Mouse (Mus musculus): ENCODE results near the gene Igf2bp2. TPM values are rescaled to one million over a fixed set of nuclear protein-coding genes. Genes with fewer than 3 reads are reported as not detected.

Gene Igf2bp2
- polyA plus RNA-seq, 1 experiment from 2014 or later: 190 TPM

DNA sequence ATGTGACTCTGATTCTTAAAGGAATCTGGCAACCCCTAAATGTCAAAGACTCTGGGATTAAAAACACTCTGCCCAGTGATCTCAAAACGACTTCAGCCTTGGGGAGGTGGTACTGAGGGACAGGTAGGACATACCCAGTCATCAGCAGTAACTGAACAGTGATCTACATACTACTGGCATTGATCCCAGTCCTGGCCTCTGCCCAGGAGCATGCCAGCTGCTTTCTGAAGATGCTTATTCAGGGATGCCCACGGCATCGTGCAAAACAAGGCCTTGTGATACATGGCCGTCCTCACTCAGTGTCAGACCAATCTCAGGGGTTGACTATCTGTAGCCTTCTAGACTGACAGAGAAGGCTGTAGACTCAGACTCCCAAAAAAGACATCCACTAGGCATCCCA, 77.7 kb downstream of the Igf2bp2 start:
- no peak overlapping the region for H3K4me2 ChIP-seq (ENCODE audit: low read depth, severe bottlenecking)
- DNase-seq (ENCODE audit: low spot score) (no peak), ATAC-seq (ENCODE audit: insufficient number of reproducible peaks, low FRiP score, low TSS enrichment, low read depth) (no peak)
- no peaks in the 10 kb centered on the region for H3K4me1 ChIP-seq (ENCODE audit: control insufficient read depth, insufficient read depth, low read length)
- no peak overlapping the region for H3K27ac ChIP-seq (replicated peaks; ENCODE audit: low read depth, low read length)
- 93% methylated on average over 4 of the region's 4 CpGs for WGBS
- peaks cover 8% of the 10 kb centered on the region; the same call in 1 of the 2 replicates for H3K36me3 ChIP-seq (ENCODE audit: control insufficient read depth, insufficient read depth, low read length)
- no peak overlapping the region for H3K9ac ChIP-seq (ENCODE audit: low read length)
- H3K9me3 ChIP-seq (ENCODE audit: control insufficient read depth, low read length): no peaks in the 10 kb centered on the region
- no peak overlapping the region for H3K4me3 ChIP-seq (ENCODE audit: low read depth, low read length)
- no peaks in the 10 kb centered on the region for H3K27me3 ChIP-seq (ENCODE audit: control insufficient read depth, insufficient read depth, low read length)

DNA sequence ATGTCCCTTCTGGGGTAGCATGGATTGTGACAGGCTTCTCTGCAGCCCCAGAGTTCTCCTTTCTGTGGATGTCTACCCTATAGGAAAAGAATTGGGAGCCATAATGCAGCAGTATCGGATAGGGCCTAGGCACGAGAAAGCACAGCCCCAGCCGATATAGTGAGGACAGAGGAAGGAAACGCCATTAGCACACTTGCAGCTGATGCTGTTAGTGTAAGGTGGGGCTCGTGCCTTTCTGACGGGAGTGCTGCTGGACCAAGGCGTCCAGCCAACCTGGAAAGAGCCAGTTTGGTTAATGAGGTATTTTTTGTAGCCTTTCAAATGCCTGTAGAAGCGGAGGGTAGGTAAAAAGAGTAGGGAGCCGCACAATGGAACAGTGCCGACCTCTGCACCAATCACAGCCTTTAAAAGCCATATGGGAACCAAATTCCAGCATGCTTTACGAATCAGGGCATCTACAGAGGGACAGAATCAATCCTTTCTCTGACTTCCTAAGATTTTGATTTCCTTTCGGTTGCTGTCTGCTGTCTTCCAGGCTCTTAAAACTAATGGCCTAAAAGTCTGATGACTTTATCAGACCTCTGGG, 82.9 kb downstream of the Igf2bp2 start:
- 86% methylated on average over 12 of the region's 12 CpGs for WGBS
- Histone ChIP-seq H3K27me3 (ENCODE audit: control insufficient read depth, insufficient read depth, low read length) (no peaks in the 10 kb centered on the region), H3K36me3 (ENCODE audit: control insufficient read depth, insufficient read depth, low read length) (peaks cover 15% of the 10 kb centered on the region), H3K9ac (ENCODE audit: low read length) (no peak overlapping the region), H3K27ac (replicated peaks; ENCODE audit: low read depth, low read length) (no peak overlapping the region), H3K4me3 (ENCODE audit: low read depth, low read length) (no peak overlapping the region), H3K9me3 (ENCODE audit: control insufficient read depth, low read length) (no peaks in the 10 kb centered on the region), H3K4me1 (ENCODE audit: control insufficient read depth, insufficient read depth, low read length) (no peaks in the 10 kb centered on the region), H3K4me2 (ENCODE audit: low read depth, severe bottlenecking) (no peak overlapping the region)
- DNase-seq (ENCODE audit: low spot score) (no peak), ATAC-seq (ENCODE audit: insufficient number of reproducible peaks, low FRiP score, low TSS enrichment, low read depth) (no peak)

DNA sequence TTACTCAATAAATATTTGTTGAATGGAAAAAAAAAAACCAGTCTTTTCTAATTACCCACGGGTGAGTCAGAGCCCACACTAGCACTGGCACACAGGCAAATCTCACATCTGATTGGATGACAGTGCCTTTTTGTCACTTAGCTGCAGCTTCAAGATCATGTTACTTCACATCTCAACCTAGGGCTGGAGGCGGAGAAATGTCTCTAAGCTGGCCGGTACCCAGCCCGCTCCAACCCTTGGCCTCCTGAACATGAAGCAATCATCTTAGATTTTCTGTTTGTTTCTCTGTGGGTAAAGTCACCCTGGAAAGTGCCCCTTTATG, 86.5 kb downstream of the Igf2bp2 start:
- Histone ChIP-seq H3K9me3 (ENCODE audit: control insufficient read depth, low read length) (no peaks in the 10 kb centered on the region), H3K27me3 (ENCODE audit: control insufficient read depth, insufficient read depth, low read length) (no peaks in the 10 kb centered on the region), H3K4me1 (ENCODE audit: control insufficient read depth, insufficient read depth, low read length) (no peaks in the 10 kb centered on the region), H3K4me3 (ENCODE audit: low read depth, low read length) (no peak overlapping the region), H3K9ac (ENCODE audit: low read length) (no peak overlapping the region), H3K36me3 (ENCODE audit: control insufficient read depth, insufficient read depth, low read length) (peaks cover 13% of the 10 kb centered on the region), H3K27ac (replicated peaks; ENCODE audit: low read depth, low read length) (no peak overlapping the region), H3K4me2 (ENCODE audit: low read depth, severe bottlenecking) (no peak overlapping the region)
- DNase-seq (ENCODE audit: low spot score) (no peak), ATAC-seq (ENCODE audit: insufficient number of reproducible peaks, low FRiP score, low TSS enrichment, low read depth) (no peak)
- 54% methylated on average over 4 of the region's 4 CpGs for WGBS

DNA sequence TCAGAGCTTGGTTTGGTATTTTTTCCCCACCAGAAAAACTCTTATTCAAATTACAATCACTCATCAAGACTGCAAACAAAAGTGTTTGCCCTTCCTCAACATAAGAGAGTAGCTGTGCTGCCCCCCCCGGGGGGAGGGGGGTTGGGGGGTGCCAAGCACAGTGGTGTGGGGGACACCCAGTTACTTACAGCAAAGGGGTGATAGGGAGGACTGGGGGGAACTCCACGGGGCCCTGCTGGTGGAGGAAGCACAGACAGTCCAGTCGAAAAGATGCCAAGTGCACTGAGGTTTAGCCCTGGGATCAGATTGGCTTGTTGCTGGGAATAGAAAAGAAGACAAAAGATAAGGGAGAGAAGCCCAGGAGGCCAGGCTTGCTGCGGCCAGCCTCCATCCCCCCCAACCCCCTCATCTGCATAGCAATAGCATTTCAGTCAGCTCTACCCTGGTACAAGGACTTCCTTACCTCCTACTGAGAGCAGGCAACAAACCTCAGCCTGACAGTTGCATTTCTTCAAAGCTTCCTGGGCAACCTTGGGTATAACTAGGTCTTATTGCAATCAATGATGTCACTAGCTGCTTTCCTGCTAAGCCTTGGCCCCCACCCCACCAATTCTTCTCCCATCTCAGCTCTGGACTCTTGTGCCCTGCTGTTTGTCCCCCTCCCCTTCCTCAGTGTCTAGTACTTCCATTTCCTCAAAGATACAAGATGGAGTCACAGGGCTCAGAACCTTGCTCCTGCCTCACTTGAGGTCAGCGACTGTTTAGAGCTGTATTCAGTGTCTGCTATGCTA, 87.1 kb downstream of the Igf2bp2 start:
- ATAC-seq (ENCODE audit: insufficient number of reproducible peaks, low FRiP score, low TSS enrichment, low read depth): no peak
- 46% methylated on average over 5 of the region's 5 CpGs for WGBS
- peaks cover 10% of the 10 kb centered on the region for H3K36me3 ChIP-seq (ENCODE audit: control insufficient read depth, insufficient read depth, low read length)

GRCm38 (mm10) chr16:22075067-22075466, 88.0 kb downstream of the Igf2bp2 start:
- DNase-seq (ENCODE audit: low spot score) (no peak), ATAC-seq (ENCODE audit: insufficient number of reproducible peaks, low FRiP score, low TSS enrichment, low read depth) (no peak)
- 75% methylated on average over 6 of the region's 6 CpGs for WGBS
- Histone ChIP-seq H3K9me3 (ENCODE audit: control insufficient read depth, low read length) (no peaks in the 10 kb centered on the region), H3K9ac (ENCODE audit: low read length) (no peak overlapping the region), H3K4me3 (ENCODE audit: low read depth, low read length) (no peak overlapping the region), H3K27me3 (ENCODE audit: control insufficient read depth, insufficient read depth, low read length) (no peaks in the 10 kb centered on the region), H3K27ac (replicated peaks; ENCODE audit: low read depth, low read length) (no peak overlapping the region), H3K4me1 (ENCODE audit: control insufficient read depth, insufficient read depth, low read length) (no peaks in the 10 kb centered on the region), H3K36me3 (ENCODE audit: control insufficient read depth, insufficient read depth, low read length) (peaks cover 14% of the 10 kb centered on the region), H3K4me2 (ENCODE audit: low read depth, severe bottlenecking) (no peak overlapping the region)

More for the DNA sequence above, 87.1 kb downstream of the Igf2bp2 start:
- Histone ChIP-seq H3K27me3 (ENCODE audit: control insufficient read depth, insufficient read depth, low read length) (no peaks in the 10 kb centered on the region), H3K4me2 (ENCODE audit: low read depth, severe bottlenecking) (no peak overlapping the region), H3K9me3 (ENCODE audit: control insufficient read depth, low read length) (no peaks in the 10 kb centered on the region), H3K4me3 (ENCODE audit: low read depth, low read length) (no peak overlapping the region), H3K27ac (replicated peaks; ENCODE audit: low read depth, low read length) (no peak overlapping the region), H3K9ac (ENCODE audit: low read length) (no peak overlapping the region), H3K4me1 (ENCODE audit: control insufficient read depth, insufficient read depth, low read length) (no peaks in the 10 kb centered on the region)
- no peak for DNase-seq (ENCODE audit: low spot score)

- DNase-seq (ENCODE audit: low spot score) (no peak), ATAC-seq (ENCODE audit: insufficient number of reproducible peaks, low FRiP score, low TSS enrichment, low read depth) (no peak)
- Histone ChIP-seq H3K9me3 (ENCODE audit: control insufficient read depth, low read length) (no peaks in the 10 kb centered on the region), H3K9ac (ENCODE audit: low read length) (no peak overlapping the region), H3K36me3 (ENCODE audit: control insufficient read depth, insufficient read depth, low read length) (peaks cover 15% of the 10 kb centered on the region), H3K4me2 (ENCODE audit: low read depth, severe bottlenecking) (no peak overlapping the region), H3K27me3 (ENCODE audit: control insufficient read depth, insufficient read depth, low read length) (no peaks in the 10 kb centered on the region), H3K27ac (replicated peaks; ENCODE audit: low read depth, low read length) (no peak overlapping the region), H3K4me1 (ENCODE audit: control insufficient read depth, insufficient read depth, low read length) (no peaks in the 10 kb centered on the region), H3K4me3 (ENCODE audit: low read depth, low read length) (no peak overlapping the region)
- 82% methylated on average over 7 of the region's 7 CpGs for WGBS
Measured at GRCm38 (mm10) chr16:22071361-22071760, 91.7 kb downstream of the Igf2bp2 start.

DNA sequence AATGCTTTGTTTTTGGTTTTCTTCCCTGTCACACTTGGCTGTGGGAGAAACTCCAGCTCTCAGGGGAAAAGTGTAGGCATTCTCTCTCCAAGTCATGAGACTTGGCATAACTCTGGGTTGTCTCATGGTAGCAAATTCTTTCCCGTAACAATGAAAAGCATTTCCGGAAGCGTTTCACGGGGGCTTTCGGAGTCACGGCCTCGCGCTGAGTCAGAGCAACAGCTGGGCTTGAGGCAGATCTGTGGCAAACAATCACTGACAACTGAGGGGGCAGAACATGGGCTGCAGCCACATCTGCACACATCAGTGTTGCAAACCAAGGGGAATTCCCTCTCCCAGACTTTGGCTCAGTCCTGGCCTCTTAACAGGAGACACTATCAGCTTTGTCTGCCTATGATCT, 95.7 kb downstream of the Igf2bp2 start:
- H3K9me3 ChIP-seq (ENCODE audit: control insufficient read depth, low read length): no peaks in the 10 kb centered on the region
- no peaks in the 10 kb centered on the region for H3K27me3 ChIP-seq (ENCODE audit: control insufficient read depth, insufficient read depth, low read length)
- no peak for DNase-seq (ENCODE audit: low spot score)
- WGBS: 97% methylated on average over 8 of the region's 8 CpGs
- no peak overlapping the region for H3K4me3 ChIP-seq (ENCODE audit: low read depth, low read length)
- no peak for ATAC-seq (ENCODE audit: insufficient number of reproducible peaks, low FRiP score, low TSS enrichment, low read depth)
- no peak overlapping the region for H3K9ac ChIP-seq (ENCODE audit: low read length)
- no peak overlapping the region for H3K4me2 ChIP-seq (ENCODE audit: low read depth, severe bottlenecking)
- H3K4me1 ChIP-seq (ENCODE audit: control insufficient read depth, insufficient read depth, low read length): no peaks in the 10 kb centered on the region
- peaks cover 24% of the 10 kb centered on the region for H3K36me3 ChIP-seq (ENCODE audit: control insufficient read depth, insufficient read depth, low read length)
- H3K27ac ChIP-seq (replicated peaks; ENCODE audit: low read depth, low read length): no peak overlapping the region

DNA sequence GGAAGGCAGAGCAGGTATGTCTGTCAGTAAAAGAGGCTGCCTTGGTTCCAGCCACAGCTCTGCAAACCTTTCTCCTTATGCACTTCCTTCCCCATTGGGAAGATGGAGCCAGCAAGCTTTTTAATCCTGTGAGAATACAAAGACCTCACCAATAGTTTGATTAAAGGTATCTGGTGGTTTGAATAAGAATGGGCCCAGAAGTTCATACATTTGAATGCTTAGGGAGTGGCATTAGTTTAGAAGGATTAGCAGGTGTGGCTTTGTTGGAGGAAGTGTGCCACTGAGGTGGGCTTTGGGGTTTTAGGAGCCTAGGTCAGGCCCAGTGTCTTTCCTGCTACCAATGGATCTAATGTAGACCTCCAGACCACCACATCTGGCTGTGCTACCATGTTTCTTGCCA, 97.6 kb downstream of the Igf2bp2 start:
- no peaks in the 10 kb centered on the region for H3K9me3 ChIP-seq (ENCODE audit: control insufficient read depth, low read length)
- H3K27ac ChIP-seq (replicated peaks; ENCODE audit: low read depth, low read length): no peak overlapping the region
- no peaks in the 10 kb centered on the region for H3K27me3 ChIP-seq (ENCODE audit: control insufficient read depth, insufficient read depth, low read length)
- no peak overlapping the region for H3K4me2 ChIP-seq (ENCODE audit: low read depth, severe bottlenecking)
- H3K4me3 ChIP-seq (ENCODE audit: low read depth, low read length): no peak overlapping the region
- H3K9ac ChIP-seq (ENCODE audit: low read length): no peak overlapping the region
- H3K4me1 ChIP-seq (ENCODE audit: control insufficient read depth, insufficient read depth, low read length): no peaks in the 10 kb centered on the region
- peaks cover 28% of the 10 kb centered on the region for H3K36me3 ChIP-seq (ENCODE audit: control insufficient read depth, insufficient read depth, low read length)
- ATAC-seq (ENCODE audit: insufficient number of reproducible peaks, low FRiP score, low TSS enrichment, low read depth): no peak
- no peak for DNase-seq (ENCODE audit: low spot score)

GRCm38 (mm10) chr16:22062284-22062683, 100.8 kb downstream of the Igf2bp2 start:
- no peak overlapping the region for H3K9ac ChIP-seq (ENCODE audit: low read length)
- H3K9me3 ChIP-seq (ENCODE audit: control insufficient read depth, low read length): no peaks in the 10 kb centered on the region
- no peaks in the 10 kb centered on the region for H3K27me3 ChIP-seq (ENCODE audit: control insufficient read depth, insufficient read depth, low read length)
- H3K4me1 ChIP-seq (ENCODE audit: control insufficient read depth, insufficient read depth, low read length): no peaks in the 10 kb centered on the region
- ATAC-seq (ENCODE audit: insufficient number of reproducible peaks, low FRiP score, low TSS enrichment, low read depth) (no peak), DNase-seq (ENCODE audit: low spot score) (no peak)
- 84% methylated on average over 4 of the region's 4 CpGs for WGBS
- no peak overlapping the region for H3K4me2 ChIP-seq (ENCODE audit: low read depth, severe bottlenecking)
- H3K4me3 ChIP-seq (ENCODE audit: low read depth, low read length): no peak overlapping the region
- H3K27ac ChIP-seq (replicated peaks; ENCODE audit: low read depth, low read length): no peak overlapping the region
- H3K36me3 ChIP-seq (ENCODE audit: control insufficient read depth, insufficient read depth, low read length): peaks cover 23% of the 10 kb centered on the region

All from limb, embryonic 11.5 days (tissue).